Mouse (Mus musculus) liver, embryonic 14.5 days (tissue): ENCODE results near the gene Gm49395. TPM values are rescaled to one million over a fixed set of nuclear protein-coding genes. Genes with fewer than 3 reads are reported as not detected.

Experiments used
- ATAC-seq: fragments of 200-750 bp; cut with Nextera tagmentation; 2 replicates; pipeline ENCODE4 v1.8.0; 2017; ENCODE audit warnings: moderate number of reproducible peaks, mild to moderate bottlenecking, moderate library complexity; ENCODE audit not compliant: insufficient read depth
- DNase-seq, 3 experiments: peaks; one replicate each; pipeline ENCODE4 v3.0.0-alpha.2; 2012 to 2013; ENCODE audit warnings: low read depth in 3 of 3, low spot score in 3 of 3
- H3K27ac ChIP-seq: fragments of 300-500 bp; sonication (generic); 2 replicates; pipeline ENCODE4 v1.5.1; 2014; ENCODE audit warnings: moderate library complexity, mild to moderate bottlenecking, control low read depth, inconsistent platforms
- H3K27me3 ChIP-seq: fragments of 300-500 bp; sonication (generic); 2 replicates; pipeline ENCODE4 v1.6.1; 2014; ENCODE audit warnings: mild to moderate bottlenecking, low read length, moderate library complexity; ENCODE audit not compliant: control insufficient read depth, insufficient read depth
- H3K36me3 ChIP-seq: fragments of 300-500 bp; sonication (generic); replicated peaks from 2 replicates; pipeline ENCODE4 v1.6.1; 2014; ENCODE audit warnings: low read depth; ENCODE audit not compliant: control insufficient read depth, insufficient read depth
- H3K4me1 ChIP-seq, 2 experiments: fragments of 200-500 bp in 1 of 2; fragments of 300-500 bp in 1 of 2; sonication (generic) in 1 of 2; replicated peaks; 2 replicates each; pipeline ENCODE4 v1.6.1; 2012 to 2014; ENCODE audit warnings: antibody characterized with exemption in 1 of 2, inconsistent platforms in 1 of 2, low read length in 1 of 2; ENCODE audit not compliant: control insufficient read depth in 2 of 2, insufficient read depth in 2 of 2
- H3K4me2 ChIP-seq: fragments of 300-500 bp; sonication (generic); 2 replicates; pipeline ENCODE4 v1.6.1; 2014; ENCODE audit warnings: low read depth, mild to moderate bottlenecking, control low read depth, moderate library complexity
- H3K4me3 ChIP-seq, 2 experiments: fragments of 200-500 bp in 1 of 2; fragments of 300-500 bp in 1 of 2; sonication (generic) in 1 of 2; 2 replicates each; pipeline ENCODE4 v1.5.1; 2012 to 2014; ENCODE audit warnings: low read depth in 2 of 2, low read length in 2 of 2, mild to moderate bottlenecking in 2 of 2, control low read depth in 1 of 2, inconsistent platforms in 1 of 2, moderate library complexity in 1 of 2; ENCODE audit not compliant: insufficient read depth in 1 of 2
- H3K9ac ChIP-seq: fragments of 300-500 bp; sonication (generic); replicated peaks from 2 replicates; pipeline ENCODE4 v1.6.1; 2014; ENCODE audit warnings: mild to moderate bottlenecking, control low read depth, moderate library complexity
- H3K9me3 ChIP-seq: fragments of 300-500 bp; sonication (generic); 2 replicates; pipeline ENCODE4 v1.6.1; 2016; ENCODE audit warnings: low read length, mixed read lengths; ENCODE audit not compliant: control insufficient read depth
- CTCF ChIP-seq: IDR thresholded peaks from 2 replicates; pipeline ENCODE4 v1.5.1; 2016; ENCODE audit warnings: antibody characterized with exemption, low read depth, control low read depth
- EP300 ChIP-seq: IDR thresholded peaks from 2 replicates; pipeline ENCODE4 v1.6.1; 2016; ENCODE audit warnings: antibody characterized with exemption, low read depth
- WGBS: fragments of 180-500 bp; shearing (Covaris S2); extraction: QIAGEN DNeasy Blood & Tissue Kit; methylation state at CpG from one replicate; pipeline ENCODE4 v1.1.7; 2014; ENCODE audit not compliant: insufficient replicate concordance; 5-methylcytosine and 5-hydroxymethylcytosine counted together
- polyA plus RNA-seq, 2 experiments: library from polyadenylated mRNA; depleted of rRNA in 1 of 2; stranded (reverse) in 1 of 2; unstranded in 1 of 2; fragments of >200 nt; fragmentation: Nextera tagmentation in 1 of 2; extraction: Ambion mirVana in 1 of 2; gene quantifications; 2 replicates each; pipeline versions ENCODE4 v1.2.1 to v1.2.3; 2012 to 2014

The Gm49395 gene
- polyA plus RNA-seq, 2 experiments: 0.58 to 3.2 TPM

DNA sequence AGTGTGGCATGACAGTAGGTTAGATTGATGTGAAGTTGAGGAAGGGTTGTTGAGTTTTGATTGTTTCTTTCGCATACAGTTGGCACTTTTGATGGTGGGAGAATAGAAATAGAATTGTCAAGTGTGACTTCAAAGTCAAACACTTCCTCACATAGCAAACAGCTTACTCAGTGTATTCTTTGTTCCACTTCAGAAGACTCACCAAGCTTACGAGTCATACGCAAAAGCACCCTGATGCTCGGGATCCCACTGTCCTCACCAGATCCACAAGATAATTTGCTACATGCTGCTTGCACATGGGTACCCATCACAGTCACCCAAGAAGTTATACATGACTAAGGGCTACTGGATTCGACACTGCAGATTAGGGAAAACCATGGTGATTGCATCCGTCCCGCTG is 36.8 kb upstream of the Gm49395 start:
- no peak for DNase-seq
- H3K9me3 ChIP-seq: no peaks in the 10 kb centered on the region
- ATAC-seq: no peak
- H3K36me3 ChIP-seq: no peaks in the 10 kb centered on the region
- WGBS: 73% methylated on average over 7 of the region's 7 CpGs
- H3K27me3 ChIP-seq: no peaks in the 10 kb centered on the region
- no peak overlapping the region for H3K4me2 ChIP-seq
- H3K9ac ChIP-seq: no peak overlapping the region
- no peaks in the 10 kb centered on the region for H3K4me1 ChIP-seq
- H3K27ac ChIP-seq: no peak overlapping the region
- H3K4me3 ChIP-seq: no peak overlapping the region
- TF ChIP-seq EP300: no peak

DNA sequence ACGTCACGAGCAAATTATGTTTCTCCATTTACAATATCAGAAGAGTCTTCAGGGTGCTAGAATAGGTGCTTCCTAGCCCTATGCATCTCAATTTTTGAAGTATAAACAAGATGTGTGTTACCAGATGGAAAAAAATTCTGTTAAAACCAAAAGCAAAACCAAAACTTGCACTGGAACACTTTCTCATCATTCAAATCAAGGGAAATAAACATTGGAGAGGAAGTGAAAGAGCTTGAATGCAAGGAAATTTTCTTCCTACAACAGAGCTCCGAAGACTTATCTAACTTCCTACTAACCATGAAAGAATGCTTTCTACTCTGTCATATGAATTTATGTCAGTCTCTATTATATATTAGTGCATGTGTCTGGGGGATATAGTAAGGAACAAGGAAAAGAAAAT is 35.0 kb upstream of the Gm49395 start:
- Histone ChIP-seq H3K27me3 (no peaks in the 10 kb centered on the region), H3K4me1 (no peaks in the 10 kb centered on the region), H3K27ac (no peak overlapping the region), H3K4me2 (no peak overlapping the region), H3K9me3 (no peaks in the 10 kb centered on the region), H3K9ac (no peak overlapping the region), H3K36me3 (no peaks in the 10 kb centered on the region), H3K4me3 (no peak overlapping the region)
- WGBS: 63% methylated on average over 3 of the region's 3 CpGs
- no peak for DNase-seq
- no peak for ATAC-seq
- TF ChIP-seq EP300 (no peak), CTCF (no peak)

DNA sequence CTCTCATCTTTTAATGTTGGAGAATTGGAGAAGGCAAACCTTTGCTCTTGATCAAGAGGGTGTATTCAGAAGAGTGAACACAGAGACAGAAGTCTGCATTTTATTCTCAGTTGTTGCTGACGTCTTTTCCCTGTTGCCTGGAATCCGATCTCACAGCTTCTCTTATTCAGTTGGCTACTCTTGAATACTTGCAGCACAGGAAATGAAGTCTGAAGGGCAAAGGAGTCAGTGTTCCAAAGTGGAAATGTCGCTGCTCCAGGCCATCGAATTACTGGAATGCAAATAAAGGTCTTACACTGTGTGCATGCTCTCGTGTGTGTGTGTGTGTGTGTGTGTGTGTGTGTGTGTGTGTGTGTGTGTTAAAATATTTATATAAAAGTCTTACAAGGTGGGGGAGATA is 30.7 kb upstream of the Gm49395 start:
- Histone ChIP-seq H3K4me2 (no peak overlapping the region), H3K9me3 (no peaks in the 10 kb centered on the region), H3K4me1 (no peaks in the 10 kb centered on the region), H3K4me3 (no peak overlapping the region), H3K27ac (no peak overlapping the region), H3K36me3 (no peaks in the 10 kb centered on the region), H3K27me3 (no peaks in the 10 kb centered on the region), H3K9ac (no peak overlapping the region)
- ATAC-seq (no peak), DNase-seq (no peak)
- 37% methylated on average over 5 of the region's 5 CpGs for WGBS
- TF ChIP-seq EP300: no peak
- no peak for TF ChIP-seq CTCF

DNA sequence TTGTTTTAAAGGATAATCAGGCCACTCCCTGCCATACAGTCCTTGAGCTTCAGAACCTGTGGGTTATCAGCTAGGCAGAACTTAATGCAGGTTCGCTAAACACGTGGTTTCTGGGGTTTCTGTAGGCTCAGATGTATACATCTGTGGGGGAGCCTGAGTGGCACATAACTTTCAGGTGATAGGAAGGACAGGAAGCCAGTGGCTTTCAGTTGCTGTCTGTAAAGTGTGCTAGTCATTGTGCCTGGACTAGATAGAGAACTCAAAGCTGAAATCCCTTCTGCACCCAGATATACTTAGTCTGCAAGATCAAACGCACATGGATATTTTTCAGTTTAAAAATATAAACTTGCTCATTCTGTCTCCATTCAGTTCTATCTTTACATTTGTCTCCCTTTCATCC is 29.7 kb upstream of the Gm49395 start:
- Histone ChIP-seq H3K27me3 (no peaks in the 10 kb centered on the region), H3K27ac (no peak overlapping the region), H3K36me3 (no peaks in the 10 kb centered on the region), H3K4me2 (no peak overlapping the region), H3K4me3 (no peak overlapping the region), H3K9ac (no peak overlapping the region), H3K4me1 (no peaks in the 10 kb centered on the region), H3K9me3 (no peaks in the 10 kb centered on the region)
- TF ChIP-seq CTCF: no peak
- no peak for TF ChIP-seq EP300
- no peak for DNase-seq
- 0 out of 2 replicates have a peak, but pooled peaks have one; percentile 18 for ATAC-seq
- WGBS: 16% methylated on average over 3 of the region's 3 CpGs

DNA sequence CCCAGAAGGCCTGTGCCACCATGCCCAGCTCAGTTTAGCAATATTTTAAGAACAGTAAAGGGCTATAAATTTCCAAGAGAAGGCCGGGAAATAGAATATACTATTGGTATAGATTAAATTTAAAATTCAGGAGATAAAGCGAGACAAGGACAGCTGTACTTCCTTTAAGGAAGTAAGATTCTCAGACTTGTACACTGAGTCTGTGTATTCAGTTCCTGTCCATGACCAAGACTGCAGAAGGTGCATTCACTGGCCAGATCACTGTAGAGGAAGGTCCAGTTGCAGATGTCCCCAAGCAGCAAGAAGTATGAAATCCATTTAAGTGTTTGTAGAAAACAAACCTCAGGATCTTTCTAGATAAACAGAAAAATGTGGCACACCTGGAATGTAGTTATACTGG is 28.3 kb upstream of the Gm49395 start:
- 36% methylated on average over 2 of the region's 2 CpGs for WGBS
- no peaks in the 10 kb centered on the region for H3K4me1 ChIP-seq
- H3K27ac ChIP-seq: no peak overlapping the region
- no peaks in the 10 kb centered on the region for H3K9me3 ChIP-seq
- DNase-seq (no peak), ATAC-seq (no peak)
- H3K4me2 ChIP-seq: no peak overlapping the region
- no peaks in the 10 kb centered on the region for H3K36me3 ChIP-seq
- TF ChIP-seq EP300 (no peak), CTCF (no peak)
- no peak overlapping the region for H3K4me3 ChIP-seq
- no peaks in the 10 kb centered on the region for H3K27me3 ChIP-seq
- no peak overlapping the region for H3K9ac ChIP-seq

DNA sequence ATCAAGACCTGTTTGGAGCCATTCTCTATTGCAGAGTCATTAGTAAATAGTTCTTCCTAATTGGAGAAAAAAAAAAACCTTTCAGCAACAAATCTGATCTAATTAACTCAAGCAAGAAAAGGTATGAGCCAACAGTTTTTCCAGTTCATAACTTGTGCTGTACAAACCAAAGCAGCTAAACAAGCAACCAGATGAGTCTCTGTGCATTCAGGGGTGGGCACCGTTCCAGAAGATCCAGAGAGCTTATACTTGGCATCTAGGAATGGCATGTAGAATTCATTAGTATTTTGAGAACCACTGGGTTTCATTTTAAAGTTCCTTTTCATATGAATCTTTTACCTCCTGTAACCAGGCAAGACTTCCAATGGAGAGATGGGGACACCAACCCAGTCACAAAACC is 26.1 kb upstream of the Gm49395 start:
- TF ChIP-seq EP300 (no peak), CTCF (no peak)
- Histone ChIP-seq H3K4me3 (no peak overlapping the region), H3K27me3 (no peaks in the 10 kb centered on the region), H3K4me1 (no peaks in the 10 kb centered on the region), H3K4me2 (no peak overlapping the region), H3K9ac (no peak overlapping the region), H3K9me3 (no peaks in the 10 kb centered on the region), H3K36me3 (no peaks in the 10 kb centered on the region), H3K27ac (no peak overlapping the region)
- ATAC-seq: no peak
- no peak for DNase-seq
- WGBS: 54% methylated on average over 1 of the region's 1 CpGs
